Mouse (Mus musculus): ENCODE measurements around the gene Ano6.

The Ano6 gene

GRCm38 (mm10) chr15:95858876-95859655 is 68.4 kb downstream of the Ano6 start:
- no peak for DNase-seq

DNA sequence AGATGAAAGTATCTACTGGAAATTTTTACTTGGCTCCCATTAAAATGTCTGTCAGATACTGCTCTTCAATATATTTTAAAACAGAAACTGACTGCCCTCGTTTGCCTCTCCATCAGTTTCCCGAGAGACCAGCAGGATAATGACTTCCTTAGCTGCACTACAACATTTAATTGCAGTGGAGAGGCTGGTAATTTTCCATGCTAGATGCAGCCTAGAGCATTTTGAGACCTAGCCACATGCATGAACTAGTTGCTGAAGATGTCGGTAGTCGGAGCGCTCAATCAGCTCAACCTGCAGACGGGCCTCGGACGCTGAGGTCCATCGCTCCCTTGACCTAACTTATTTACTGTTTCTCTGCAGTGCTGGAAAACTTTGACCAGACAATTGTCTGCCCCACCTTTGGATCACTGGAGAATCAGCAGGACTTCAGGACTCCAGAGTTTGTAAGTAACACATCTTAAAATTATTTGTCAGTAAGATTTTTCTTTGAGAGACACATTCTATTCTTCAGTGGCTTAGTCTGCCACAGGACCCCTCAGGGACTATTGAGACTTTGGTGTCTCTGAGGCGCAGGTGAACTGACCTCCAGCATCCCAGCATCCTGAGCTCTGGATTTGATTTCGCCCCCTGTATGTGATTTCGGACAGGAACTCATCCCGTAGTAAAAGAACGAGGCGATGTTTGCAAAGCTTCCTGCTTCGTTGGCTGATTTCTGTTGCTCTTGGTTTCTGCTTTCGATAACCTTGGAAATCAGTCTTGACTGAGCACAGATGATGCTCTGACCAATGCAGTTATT is 73.4 kb downstream of the Ano6 start:
- DNase-seq: no peak

DNA sequence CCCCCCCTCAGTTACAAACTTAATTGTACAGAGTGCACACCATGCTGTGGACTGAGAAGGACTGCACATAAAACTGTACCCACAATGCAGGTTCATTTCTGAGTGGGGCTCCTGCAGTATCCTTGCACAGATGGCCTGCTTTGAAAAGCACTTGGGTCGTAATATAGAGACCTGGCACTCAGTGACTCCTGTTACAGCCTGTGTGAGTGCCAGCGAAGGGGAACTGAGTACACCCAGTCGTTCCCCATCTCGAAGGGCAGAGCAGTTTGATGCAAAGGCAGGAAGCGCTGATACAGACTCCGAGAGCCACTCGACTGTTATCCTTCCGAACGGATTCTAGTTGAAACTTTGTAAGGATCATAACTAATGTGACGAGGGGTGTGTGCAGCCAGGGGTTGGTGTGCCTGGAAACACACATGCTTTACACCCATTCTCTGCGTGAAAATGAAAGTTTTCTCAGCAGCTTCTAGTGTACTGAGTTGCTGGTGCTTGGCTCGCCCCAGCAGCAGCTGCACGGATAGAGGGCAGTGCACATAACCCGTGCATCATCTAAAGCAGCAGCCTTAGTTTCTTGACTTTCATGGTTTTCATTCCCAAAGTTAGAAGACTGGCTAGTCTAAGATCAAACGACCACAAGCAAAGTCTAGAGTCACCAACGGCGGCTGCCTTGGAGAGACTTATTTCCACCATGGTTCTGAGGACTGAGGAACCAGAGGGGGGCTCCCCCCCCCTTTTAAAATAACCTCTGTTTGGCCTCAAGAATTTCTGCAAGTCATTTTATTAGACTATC is 74.9 kb downstream of the Ano6 start:
- no peak for DNase-seq

DNA sequence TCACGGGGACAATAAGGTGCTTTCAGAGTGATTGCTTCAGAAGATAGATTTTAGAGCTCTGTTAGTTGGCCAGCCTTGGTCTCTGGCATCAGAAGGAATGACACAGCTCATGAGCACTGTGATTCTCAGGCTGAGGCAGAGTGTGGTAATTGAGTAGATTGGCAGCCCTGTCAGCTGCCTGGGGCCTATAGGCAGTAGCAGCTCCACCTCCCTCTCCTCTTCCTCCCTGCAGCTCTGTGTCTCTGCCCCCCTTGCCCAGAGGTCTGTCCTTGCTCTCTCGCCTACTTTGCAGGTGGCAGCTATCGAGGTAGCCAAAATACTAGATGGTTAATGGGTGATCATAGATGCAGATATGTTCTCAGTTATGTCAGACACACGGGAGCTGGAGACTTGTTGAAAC is 77.5 kb downstream of the Ano6 start:
- DNase-seq: no peak

DNA sequence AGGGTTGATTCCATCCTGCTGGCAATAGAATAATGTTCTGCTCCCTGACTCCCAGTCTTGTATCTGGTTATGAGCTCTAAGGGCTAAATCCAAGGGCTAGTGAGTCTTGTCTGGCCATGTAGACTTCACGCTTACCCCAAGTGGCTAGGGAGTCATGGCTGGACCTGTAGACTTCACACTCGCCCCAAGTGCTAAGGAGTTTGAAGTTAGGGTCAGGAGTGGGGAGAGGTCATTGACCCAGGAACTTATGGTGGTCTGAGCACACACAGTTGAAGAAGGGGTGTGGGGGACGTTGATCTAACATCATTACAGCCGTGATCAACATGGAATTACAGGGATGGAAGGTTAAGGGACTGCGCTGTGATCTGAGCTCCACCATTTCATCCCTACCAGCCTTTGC is 79.0 kb downstream of the Ano6 start:
- DNase-seq: no peak

- no peak for DNase-seq
Measured at GRCm38 (mm10) chr15:95871631-95872030, 81.0 kb downstream of the Ano6 start.

DNA sequence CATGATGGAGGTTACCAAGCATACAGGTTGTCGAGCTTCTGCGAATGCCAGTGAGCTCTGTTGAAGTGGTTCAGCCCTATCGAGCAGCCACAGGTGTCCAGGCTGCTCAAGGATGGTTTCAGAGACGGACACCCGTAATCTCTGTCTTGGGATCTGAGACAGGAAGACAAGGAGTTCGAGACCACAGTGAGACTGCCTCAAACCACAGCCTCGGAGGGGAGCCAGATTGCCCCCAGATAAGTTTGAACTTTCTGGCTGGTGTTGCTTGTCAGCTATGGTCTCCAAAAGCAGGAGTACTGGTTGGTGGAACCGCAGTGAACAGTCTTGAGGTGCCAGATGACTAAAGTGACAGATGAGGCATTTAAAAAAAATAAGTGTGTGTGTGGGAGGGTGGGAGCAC is 81.8 kb downstream of the Ano6 start:
- DNase-seq: no peak

DNA sequence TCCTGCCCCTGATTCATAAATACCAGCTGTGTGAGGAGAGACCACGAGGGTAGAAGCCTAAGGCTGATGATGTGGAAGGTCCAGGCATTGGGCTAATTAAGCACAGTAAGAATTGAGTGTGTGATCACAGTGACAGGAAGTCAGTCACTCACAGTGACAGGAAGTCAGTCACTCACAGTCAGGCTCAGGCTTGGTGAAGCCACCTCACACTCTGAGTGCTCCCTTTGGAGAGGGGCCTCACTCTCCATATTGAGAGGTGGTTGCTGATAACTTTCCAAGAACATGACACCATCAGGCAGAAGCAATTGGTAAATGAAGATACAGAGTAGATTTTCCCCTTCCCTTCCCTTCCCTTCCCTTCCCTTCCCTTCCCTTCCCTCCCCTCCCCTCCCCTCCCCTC is 82.6 kb downstream of the Ano6 start:
- no peak for DNase-seq

DNA sequence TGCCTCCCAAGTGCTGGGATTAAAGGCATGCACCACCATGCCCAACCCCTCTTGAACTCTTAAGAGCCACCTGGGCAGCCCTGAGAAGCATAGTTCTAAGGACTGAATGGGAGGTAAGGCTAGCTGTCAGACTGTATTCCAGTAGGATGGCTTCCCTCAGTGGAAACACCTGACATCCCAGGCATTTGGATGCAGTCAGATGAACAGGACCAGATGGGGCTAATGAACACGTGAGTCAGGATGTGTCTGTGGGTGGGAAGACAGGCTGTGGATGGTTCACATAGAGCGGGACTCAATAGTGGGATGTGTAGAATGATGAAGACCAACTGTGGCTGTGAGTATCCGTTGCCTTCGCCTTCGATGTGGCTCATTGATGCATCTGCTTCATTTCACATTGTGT is 83.6 kb downstream of the Ano6 start:
- no peak for DNase-seq

GRCm38 (mm10) chr15:95874726-95875125 is 84.1 kb downstream of the Ano6 start:
- DNase-seq: no peak

- no peak for DNase-seq
Measured at GRCm38 (mm10) chr15:95875898-95876297, 85.3 kb downstream of the Ano6 start.

- no peak for DNase-seq
Measured at GRCm38 (mm10) chr15:95880616-95881151, 90.0 kb downstream of the Ano6 start.

DNA sequence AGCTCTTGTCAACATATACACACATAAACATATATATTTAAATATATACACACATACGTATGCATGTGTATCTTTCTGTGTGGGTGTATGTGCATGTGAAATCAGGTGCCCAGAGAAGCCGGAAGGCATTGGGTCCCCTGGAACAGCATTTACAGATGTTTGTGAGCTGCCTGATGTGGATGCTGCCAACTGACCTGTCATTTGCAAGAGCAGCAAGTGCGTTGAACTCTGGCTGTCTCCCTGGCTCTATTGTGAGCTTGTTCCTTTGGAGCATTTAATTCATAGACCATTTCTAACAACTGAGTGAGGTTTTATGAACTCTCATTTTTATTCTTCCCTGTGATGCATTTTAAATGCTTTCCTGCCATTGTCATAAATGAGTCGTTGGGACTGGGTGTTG is 91.8 kb downstream of the Ano6 start:
- DNase-seq: no peak

- DNase-seq: no peak
Measured at GRCm38 (mm10) chr15:95883559-95883958, 92.9 kb downstream of the Ano6 start.

- DNase-seq: no peak
Measured at GRCm38 (mm10) chr15:95884658-95885620, 94.3 kb downstream of the Ano6 start.

DNA sequence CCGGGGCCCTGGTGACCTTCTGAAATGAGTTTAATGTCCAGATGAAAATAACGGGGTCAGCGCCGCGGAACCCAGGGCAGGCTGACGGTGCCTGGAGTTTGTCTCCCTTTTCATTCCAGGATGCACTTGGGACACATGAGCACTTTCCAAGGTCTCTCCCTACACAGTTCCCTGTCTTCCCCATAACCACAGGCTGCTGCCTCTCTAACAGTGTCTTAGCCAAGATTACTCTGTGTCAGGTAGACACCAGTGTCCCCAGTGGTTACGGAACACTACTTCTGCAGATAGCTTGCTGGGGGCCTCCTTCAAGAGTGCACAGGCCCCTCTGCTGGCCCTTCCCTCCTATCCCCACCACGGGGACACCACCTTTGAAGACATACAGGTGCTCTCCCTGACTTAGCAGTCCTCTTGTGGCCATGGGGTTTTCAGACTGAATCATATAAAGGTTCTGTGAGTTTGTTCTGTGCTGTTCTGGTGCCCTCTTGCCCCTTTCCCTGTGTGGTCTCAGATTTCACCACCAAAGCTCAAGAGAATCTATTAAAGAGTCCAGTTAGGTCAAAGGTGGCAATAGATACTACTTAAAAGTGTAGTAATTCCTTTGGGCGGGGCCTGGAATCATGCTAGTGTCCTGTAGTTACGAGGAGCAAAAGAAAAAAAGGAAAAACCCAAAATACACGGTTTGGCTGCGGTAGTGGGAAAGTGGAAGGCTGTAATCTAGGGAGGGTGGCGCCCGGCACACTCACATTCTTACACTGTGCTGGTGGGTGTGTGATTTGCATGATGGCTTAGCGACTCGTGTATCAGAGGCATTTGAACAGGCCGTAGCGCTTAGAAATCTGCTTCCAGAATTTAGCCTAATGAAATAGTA is 95.5 kb downstream of the Ano6 start:
- no peak for DNase-seq

GRCm38 (mm10) chr15:95887365-95887764 is 96.7 kb downstream of the Ano6 start:
- DNase-seq: no peak

GRCm38 (mm10) chr15:95888556-95888955 is 97.9 kb downstream of the Ano6 start:
- DNase-seq: no peak

GRCm38 (mm10) chr15:95890368-95890767 is 99.7 kb downstream of the Ano6 start:
- DNase-seq: no peak

DNA sequence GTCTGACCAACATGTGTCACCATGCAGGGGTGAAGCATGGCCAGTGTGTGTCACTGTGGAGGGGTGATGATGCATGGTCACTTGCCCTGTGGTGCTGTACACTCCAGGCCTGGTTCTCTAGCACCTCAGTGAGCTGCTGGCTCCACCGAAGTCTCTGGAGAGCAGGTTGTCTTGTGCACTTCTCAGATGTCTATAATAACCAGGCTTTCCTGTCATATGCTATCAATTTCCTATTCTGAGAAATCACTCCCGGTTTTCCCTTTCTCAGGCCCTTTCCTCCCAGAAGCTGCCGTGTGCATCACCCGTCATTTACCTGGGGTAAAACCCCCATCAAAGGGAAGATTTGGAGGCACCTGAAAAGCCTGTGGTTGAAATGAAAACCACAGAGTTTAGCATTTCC is 101.5 kb downstream of the Ano6 start:
- DNase-seq: no peak

DNA sequence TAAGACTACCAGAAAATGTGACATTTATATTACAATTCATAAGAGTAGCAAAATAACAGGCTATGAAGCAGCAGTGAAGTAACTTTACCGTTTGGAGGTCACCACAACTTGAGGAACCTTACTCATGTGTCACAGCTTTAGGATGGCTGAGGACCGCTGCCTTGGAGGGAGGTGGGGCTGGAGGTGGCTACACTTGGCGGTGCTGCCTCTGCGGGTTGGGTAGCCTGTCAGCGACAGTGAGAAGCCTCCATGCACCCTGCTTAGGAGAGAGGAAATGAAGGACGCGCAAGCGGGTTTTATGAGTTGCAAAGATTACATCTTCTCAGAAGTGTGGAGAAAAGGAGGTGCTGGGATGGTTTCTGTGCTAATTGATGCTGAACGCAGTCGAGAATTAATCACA is 102.3 kb downstream of the Ano6 start:
- DNase-seq: no peak
